18 mouse cellular contexts compared by ENCODE assay signal in genomic region chr3:146386800-146387199, GRCm38 (mm10).
"Had no signal": no experiment of that assay in that cellular context is flagged by ENCODE, and none has a peak within 500 bp of the region (broad histone marks: within the 10 kb centered on the region; RNA-seq: fewer than 3 reads in every experiment).

No protein-coding gene starts in this region.

- H3K4me3 ChIP-seq: midbrain, embryonic 10.5 days; midbrain, embryonic 12.5 days; myocyte; neural tube, embryonic 13.5 days; neural tube, embryonic 15.5 days had no signal

- H3K27me3 ChIP-seq: neural tube, embryonic 13.5 days; neural tube, embryonic 15.5 days had no signal

- H3K36me3 ChIP-seq: midbrain, embryonic 10.5 days; midbrain, embryonic 12.5 days; neural tube, embryonic 13.5 days; neural tube, embryonic 15.5 days had no signal

- H3K4me1 ChIP-seq: midbrain, embryonic 10.5 days; midbrain, embryonic 12.5 days; neural tube, embryonic 13.5 days; neural tube, embryonic 15.5 days had no signal

- H3K27ac ChIP-seq: midbrain, embryonic 10.5 days; midbrain, embryonic 12.5 days; neural tube, embryonic 13.5 days; neural tube, embryonic 15.5 days had no signal

- H3K9ac ChIP-seq: lung, embryonic 14.5 days; midbrain, embryonic 12.5 days; neural tube, embryonic 13.5 days; neural tube, embryonic 15.5 days had no signal

- H3K9me3 ChIP-seq: midbrain, embryonic 12.5 days; neural tube, embryonic 13.5 days; neural tube, embryonic 15.5 days had no signal

- ATAC-seq: midbrain, embryonic 16.5 days had no signal

- H3K4me2 ChIP-seq: lung, embryonic 14.5 days; midbrain, embryonic 12.5 days; neural tube, embryonic 13.5 days; neural tube, embryonic 15.5 days had no signal

- DNase-seq: lung, adult 18-20 months; lung, embryonic 14.5 days; lung, postnatal 14 days; lung, postnatal 36 days; midbrain, embryonic 14.5 days; right cerebral cortex, adult 18-20 months; right cerebral cortex, postnatal 25 days; right cerebral cortex, postnatal 4 days; spleen, adult 18-20 months; thymus, adult 18-20 months; thymus, postnatal 14 days; thymus, postnatal 36 days had no signal
